Mouse (Mus musculus) bone marrow, adult 2 months (tissue): ENCODE results near the gene Sult2a2. TPM values are rescaled to one million over a fixed set of nuclear protein-coding genes. Genes with fewer than 3 reads are reported as not detected.
"Not testable (repeated sequence)": the region's sequence is repeated elsewhere in the genome, so short reads cannot be mapped to it uniquely, and the experiment has no call there.

Experiments
- H3K27ac ChIP-seq: fragments of 200-500 bp; 2 replicates; pipeline ENCODE4 v1.5.1; 2012; ENCODE audit warnings: low read depth, mild to moderate bottlenecking, control low read depth, inconsistent platforms, low read length; ENCODE audit not compliant: control insufficient read depth, poor library complexity, insufficient read depth
- H3K4me1 ChIP-seq: fragments of 200-500 bp; 2 replicates; pipeline ENCODE4 v1.6.1; 2011; ENCODE audit warnings: low read length; ENCODE audit not compliant: control insufficient read depth, insufficient read depth
- H3K4me3 ChIP-seq: fragments of 200-500 bp; replicated peaks from 2 replicates; pipeline ENCODE3; 2011; ENCODE audit warnings: mild to moderate bottlenecking, low read depth, low read length, control low read depth; ENCODE audit not compliant: control insufficient read depth
- CTCF ChIP-seq: fragments of 200-500 bp; IDR thresholded peaks from 2 replicates; pipeline ENCODE4 v1.5.1; 2011; ENCODE audit warnings: low read length, control low read depth; ENCODE audit not compliant: control insufficient read depth, insufficient read depth
- POLR2A ChIP-seq: fragments of 200-500 bp; IDR thresholded peaks from 2 replicates; pipeline ENCODE4 v1.6.1; 2011; ENCODE audit warnings: low read depth, mild to moderate bottlenecking, control low read depth, low read length, borderline replicate concordance; ENCODE audit not compliant: control insufficient read depth
- WGBS: fragments of 180-500 bp; shearing (Covaris S2); methylation state at CpG from one replicate; pipeline ENCODE4 v1.1.7; 2018; 5-methylcytosine and 5-hydroxymethylcytosine counted together
- polyA plus RNA-seq: library from polyadenylated mRNA; stranded (reverse); fragments of >200 nt; gene quantifications from 2 replicates; pipeline ENCODE4 v1.2.4, GENCODE M21; 2011; ENCODE audit warnings: low replicate concordance; ENCODE audit not compliant: missing spikeins, insufficient read depth, insufficient read length

Gene Sult2a2
- polyA plus RNA-seq = not detected in 2 replicates

GRCm38 (mm10) chr7:13733205-13733604 lies at the start of gene Sult2a2:
Gene Sult2a2, plus strand, starts transcription at chr7:13733505.
- H3K4me3 ChIP-seq, H3K27ac ChIP-seq, H3K4me1 ChIP-seq: not testable (repeated sequence)
- WGBS = 79% methylated on average over 1 of the region's 2 CpGs

- TF ChIP-seq POLR2A (no peak), CTCF (no peak)
- H3K27ac ChIP-seq = no peak overlapping the region
- WGBS = 79% methylated on average over 1 of the region's 1 CpGs
- H3K4me1 ChIP-seq = no peaks in the 10 kb centered on the region
- no peak overlapping the region for H3K4me3 ChIP-seq
Measured at GRCm38 (mm10) chr7:13813913-13814312, 80.6 kb downstream of the Sult2a2 start.

Other genes with a start within 250 kb of the Sult2a2 start
- gene Bsph2, start 162.4 kb upstream of the Sult2a2 start, polyA plus RNA-seq = not detected in 2 replicates
- gene Sult2a5, start 109.5 kb upstream of the Sult2a2 start, polyA plus RNA-seq = not detected in 2 replicates
- not detected in 2 replicates for gene Sult2a1, start 103.9 kb downstream of the Sult2a2 start, polyA plus RNA-seq